Mouse (Mus musculus): ENCODE data around the gene Enox1. TPM values are rescaled to one million over a fixed set of nuclear protein-coding genes. Genes with fewer than 3 reads are reported as not detected.

The Enox1 gene
- polyA plus RNA-seq, 1 experiment from 2014 or later = 40.3 TPM

DNA sequence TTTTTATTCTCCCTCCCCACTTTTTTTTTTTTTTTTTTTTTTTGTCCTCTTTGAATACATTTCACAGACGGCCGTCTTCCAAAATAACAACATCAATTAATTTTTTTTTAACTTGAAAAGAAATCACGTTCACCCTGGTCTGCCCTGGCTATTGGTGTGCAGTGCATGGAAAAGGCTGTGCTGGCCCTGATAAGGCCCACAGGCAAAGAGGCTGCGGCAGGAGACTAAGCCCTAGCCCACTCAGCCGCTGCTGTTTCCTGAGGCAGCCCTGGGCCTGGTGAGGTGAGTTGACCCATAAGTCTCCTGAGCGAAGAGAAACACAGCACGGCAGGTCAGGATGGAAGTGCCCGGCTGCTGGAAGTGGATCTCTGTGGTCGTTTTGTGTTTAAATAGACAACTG, 349.8 kb downstream of the Enox1 start:
- no peak overlapping the region for H3K9ac ChIP-seq
- no peak overlapping the region for H3K4me3 ChIP-seq
- H3K27ac ChIP-seq = peak overlapping the region; percentile 63; the same call in 1 of the 2 replicates
- 0 out of 2 replicates have a peak, but pooled peaks have one; percentile 41 for ATAC-seq
- H3K36me3 ChIP-seq (ENCODE audit: poor library complexity, severe bottlenecking) = 0 out of 2 replicates have a peak, but pooled peaks cover 10% of the 10 kb centered on the region
- no peak overlapping the region for H3K4me2 ChIP-seq
- H3K9me3 ChIP-seq (replicated peaks) = no peaks in the 10 kb centered on the region
- H3K27me3 ChIP-seq = no peaks in the 10 kb centered on the region
- peaks cover 16% of the 10 kb centered on the region for H3K4me1 ChIP-seq
- WGBS = 40% methylated on average over 9 of the region's 9 CpGs

DNA sequence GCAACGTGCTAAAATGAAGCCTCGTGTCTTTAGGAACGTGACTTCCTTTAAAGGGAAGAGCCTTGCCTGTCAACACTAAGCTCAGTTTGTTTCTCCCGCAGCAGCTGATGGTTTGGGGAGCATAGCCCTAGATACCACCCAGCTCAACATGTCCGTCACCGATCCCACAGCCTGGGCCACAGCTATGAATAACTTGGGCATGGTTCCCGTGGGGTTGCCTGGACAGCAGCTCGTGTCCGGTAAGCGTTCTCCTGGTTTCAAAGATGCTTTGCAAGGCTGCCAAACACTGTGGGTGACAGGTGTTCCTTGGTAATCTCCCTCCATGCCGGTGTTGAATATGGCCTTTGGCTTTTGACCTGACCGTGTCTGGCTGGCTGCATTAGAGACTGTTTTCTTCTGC, 351.5 kb downstream of the Enox1 start:
- peaks cover 16% of the 10 kb centered on the region for H3K4me1 ChIP-seq
- no peak overlapping the region for H3K9ac ChIP-seq
- peaks cover under 1% of the 10 kb centered on the region; the same call in 1 of the 2 replicates for H3K9me3 ChIP-seq (replicated peaks)
- no peak for ATAC-seq
- H3K27me3 ChIP-seq = no peaks in the 10 kb centered on the region
- H3K4me3 ChIP-seq = no peak overlapping the region
- H3K27ac ChIP-seq = no peak overlapping the region
- H3K36me3 ChIP-seq (ENCODE audit: poor library complexity, severe bottlenecking) = peaks cover 11% of the 10 kb centered on the region; the same call in 1 of the 2 replicates
- no peak overlapping the region for H3K4me2 ChIP-seq
- 92% methylated on average over 12 of the region's 12 CpGs for WGBS

DNA sequence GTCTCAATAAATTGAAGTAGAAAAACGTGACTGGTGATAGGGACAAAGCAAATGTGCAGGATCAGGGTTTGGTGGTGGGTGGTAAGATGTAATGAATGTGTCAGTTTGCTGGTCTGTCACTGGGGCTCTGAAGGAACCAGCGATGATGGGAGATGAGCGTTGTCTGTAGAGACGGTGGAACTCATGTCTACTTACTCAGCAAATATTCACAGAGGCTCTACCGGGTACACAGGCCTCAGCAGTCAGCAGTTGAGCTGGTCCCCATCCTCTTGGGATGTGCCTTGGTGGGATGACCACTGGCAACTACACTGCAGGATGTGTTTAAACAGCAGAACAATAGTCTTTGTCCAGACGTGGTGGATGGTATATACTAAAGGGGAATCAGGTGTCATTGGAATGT, 352.5 kb downstream of the Enox1 start:
- no peak for ATAC-seq
- Histone ChIP-seq H3K27ac (no peak overlapping the region), H3K27me3 (no peaks in the 10 kb centered on the region), H3K9me3 (replicated peaks) (peaks cover 4% of the 10 kb centered on the region; the same call in 1 of the 2 replicates), H3K4me2 (no peak overlapping the region), H3K4me3 (no peak overlapping the region), H3K9ac (no peak overlapping the region), H3K36me3 (ENCODE audit: poor library complexity, severe bottlenecking) (peaks cover 14% of the 10 kb centered on the region; the same call in 1 of the 2 replicates), H3K4me1 (peaks cover 16% of the 10 kb centered on the region)
- 84% methylated on average over 6 of the region's 6 CpGs for WGBS

DNA sequence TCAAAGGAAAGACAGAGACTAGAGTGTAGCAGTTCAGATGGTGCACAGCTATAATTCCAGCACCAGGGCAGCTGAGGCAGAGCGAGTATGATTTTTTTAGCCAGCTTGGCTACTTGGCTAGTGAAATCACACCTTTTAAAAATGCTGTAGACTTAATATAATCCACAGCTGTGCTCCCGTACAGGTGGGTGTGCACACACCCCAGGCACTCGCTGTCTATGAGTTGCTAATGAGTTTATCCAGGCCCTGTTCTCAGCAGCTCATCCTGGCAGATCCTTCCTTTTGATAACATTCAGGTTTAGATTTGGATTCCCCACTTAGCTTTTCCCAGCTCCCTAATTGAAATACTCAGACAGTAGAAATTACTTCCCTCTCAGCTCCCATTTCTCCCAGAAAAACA, 353.4 kb downstream of the Enox1 start:
- Histone ChIP-seq H3K27me3 (no peaks in the 10 kb centered on the region), H3K27ac (no peak overlapping the region; the same call in 1 of the 2 replicates), H3K4me1 (peaks cover 12% of the 10 kb centered on the region), H3K9ac (no peak overlapping the region), H3K4me3 (no peak overlapping the region), H3K36me3 (ENCODE audit: poor library complexity, severe bottlenecking) (peaks cover 14% of the 10 kb centered on the region; the same call in 1 of the 2 replicates), H3K9me3 (replicated peaks) (peaks cover 4% of the 10 kb centered on the region; the same call in 1 of the 2 replicates), H3K4me2 (no peak overlapping the region)
- 78% methylated on average over 3 of the region's 3 CpGs for WGBS
- ATAC-seq = no peak

DNA sequence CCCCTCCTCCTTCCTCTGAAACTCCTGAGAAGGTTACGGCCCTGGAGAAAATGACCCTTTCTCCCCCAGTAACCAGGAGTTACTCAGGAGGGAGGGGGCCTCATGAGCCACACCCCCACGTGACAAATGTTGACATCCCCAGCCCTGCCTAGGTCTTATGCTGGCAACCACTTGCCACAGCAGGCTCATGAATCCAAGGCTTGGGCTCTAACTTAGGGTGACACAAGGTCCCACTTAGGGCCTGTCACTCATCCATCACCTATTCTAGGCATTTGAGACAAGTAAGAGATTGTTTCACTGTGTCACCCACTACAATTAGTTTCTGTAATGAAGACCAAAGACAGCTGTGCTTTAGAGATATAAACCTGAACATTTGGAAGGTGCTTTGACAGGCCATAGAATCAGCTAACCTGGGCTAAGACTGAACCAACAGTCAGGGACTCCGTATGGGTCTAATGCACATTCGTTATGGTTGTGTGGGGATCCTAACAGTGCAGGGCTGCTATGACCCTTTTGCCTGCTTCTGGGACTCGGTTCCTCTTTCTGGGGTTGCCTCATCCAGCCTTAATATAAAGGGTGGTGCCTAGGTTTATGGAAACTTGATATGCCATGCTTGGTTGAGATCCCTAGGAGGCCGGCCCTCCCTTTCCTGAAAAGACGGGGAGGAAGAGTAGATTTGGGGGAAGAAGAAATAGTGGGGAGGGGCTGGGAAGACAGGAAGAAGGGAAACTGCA, 354.7 kb downstream of the Enox1 start:
- Histone ChIP-seq H3K4me2 (no peak overlapping the region), H3K27me3 (no peaks in the 10 kb centered on the region), H3K9ac (no peak overlapping the region), H3K27ac (no peak overlapping the region), H3K4me3 (no peak overlapping the region), H3K9me3 (replicated peaks) (peaks cover 4% of the 10 kb centered on the region; the same call in 1 of the 2 replicates), H3K36me3 (ENCODE audit: poor library complexity, severe bottlenecking) (peaks cover 14% of the 10 kb centered on the region; the same call in 1 of the 2 replicates), H3K4me1 (peaks cover 5% of the 10 kb centered on the region; the same call in 1 of the 2 replicates)
- ATAC-seq = no peak
- WGBS = 91% methylated on average over 7 of the region's 7 CpGs

DNA sequence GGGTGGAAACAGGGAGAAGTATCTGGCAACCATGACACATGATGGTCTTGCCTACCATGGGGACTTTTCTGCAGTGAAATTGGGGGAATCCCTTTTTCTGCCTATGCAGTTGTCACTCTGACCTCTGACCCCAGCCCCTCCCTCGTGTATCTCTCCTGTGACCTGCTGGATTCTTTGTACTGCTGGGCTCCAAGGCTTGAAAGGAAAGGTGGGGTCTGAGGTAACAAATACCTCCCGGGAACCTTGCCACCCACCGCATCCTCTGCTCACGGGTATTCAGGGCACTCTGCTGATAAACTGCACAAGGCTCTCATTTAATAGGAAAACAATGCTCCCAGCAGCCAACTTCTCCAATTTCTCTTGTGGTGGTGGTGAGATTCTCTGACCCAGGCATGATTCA, 361.5 kb downstream of the Enox1 start:
- Histone ChIP-seq H3K4me2 (no peak overlapping the region), H3K36me3 (ENCODE audit: poor library complexity, severe bottlenecking) (peaks cover 3% of the 10 kb centered on the region; the same call in 1 of the 2 replicates), H3K27me3 (no peaks in the 10 kb centered on the region), H3K4me1 (no peaks in the 10 kb centered on the region), H3K4me3 (no peak overlapping the region), H3K27ac (no peak overlapping the region), H3K9ac (no peak overlapping the region), H3K9me3 (replicated peaks) (peaks cover 4% of the 10 kb centered on the region; the same call in 1 of the 2 replicates)
- no peak for ATAC-seq
- WGBS = 67% methylated on average over 4 of the region's 4 CpGs

DNA sequence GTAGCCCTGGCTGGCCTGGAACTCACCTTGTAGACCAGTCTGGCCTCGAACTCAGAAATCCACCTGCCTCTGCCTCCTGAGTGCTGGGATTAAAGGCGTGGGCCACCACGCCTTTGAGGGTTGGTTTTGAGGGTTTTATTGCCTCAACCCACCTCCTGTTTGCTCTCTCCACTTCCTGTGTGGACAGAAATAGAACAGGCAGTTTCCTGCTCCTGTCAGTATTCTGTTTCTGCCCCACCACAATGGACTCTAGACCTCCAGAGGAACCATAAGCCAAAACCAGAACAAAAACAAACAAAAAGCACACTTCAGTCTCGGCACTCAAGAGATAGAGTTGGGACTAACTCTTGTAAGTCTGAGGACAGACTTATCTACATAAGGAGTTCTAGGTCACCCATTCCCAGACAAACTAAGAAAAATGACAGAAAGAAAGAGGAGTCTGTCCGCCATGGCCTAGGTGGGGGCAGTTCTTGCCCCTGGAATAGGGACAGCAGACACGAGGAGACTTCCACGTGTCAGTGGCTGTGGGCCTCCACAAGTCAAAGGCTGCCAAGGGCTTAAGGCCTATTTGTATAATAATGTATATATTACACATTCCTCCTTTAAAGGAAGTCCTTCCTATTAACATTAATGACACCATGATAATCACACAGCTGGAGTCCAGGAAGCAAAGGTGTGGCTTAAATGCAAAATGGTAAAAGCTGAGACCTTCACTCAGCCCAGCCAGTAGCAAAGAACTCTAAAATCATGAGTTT, 362.6 kb downstream of the Enox1 start:
- no peak overlapping the region for H3K4me3 ChIP-seq
- ATAC-seq = no peak
- no peak overlapping the region for H3K27ac ChIP-seq
- H3K4me1 ChIP-seq = no peaks in the 10 kb centered on the region
- no peaks in the 10 kb centered on the region for H3K27me3 ChIP-seq
- H3K36me3 ChIP-seq (ENCODE audit: poor library complexity, severe bottlenecking) = no peaks in the 10 kb centered on the region
- H3K9me3 ChIP-seq (replicated peaks) = no peaks in the 10 kb centered on the region
- H3K4me2 ChIP-seq = no peak overlapping the region
- 76% methylated on average over 7 of the region's 7 CpGs for WGBS
- H3K9ac ChIP-seq = no peak overlapping the region

DNA sequence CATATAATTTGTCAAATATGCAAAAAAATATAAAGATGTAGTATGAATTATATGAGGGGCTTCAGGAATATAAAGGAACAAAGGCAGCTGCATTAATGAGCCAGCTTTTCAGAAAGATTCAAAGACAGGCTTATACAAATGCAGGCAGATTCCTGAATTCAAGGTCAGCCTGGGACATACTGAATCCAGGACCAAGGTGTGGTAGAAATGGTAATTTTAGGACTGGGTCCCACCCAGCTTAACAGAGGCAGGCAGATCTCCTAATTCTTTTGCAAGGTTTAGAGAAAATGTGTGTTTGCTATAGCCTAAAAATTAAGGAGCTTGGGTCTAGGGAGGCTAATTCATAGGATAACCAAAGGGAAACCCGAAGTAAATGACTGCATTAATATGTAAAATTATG, 363.1 kb downstream of the Enox1 start:
- no peak overlapping the region for H3K9ac ChIP-seq
- ATAC-seq = no peak
- H3K9me3 ChIP-seq (replicated peaks) = no peaks in the 10 kb centered on the region
- 79% methylated on average over 1 of the region's 1 CpGs for WGBS
- no peaks in the 10 kb centered on the region for H3K36me3 ChIP-seq (ENCODE audit: poor library complexity, severe bottlenecking)
- no peak overlapping the region for H3K27ac ChIP-seq
- no peaks in the 10 kb centered on the region for H3K27me3 ChIP-seq
- H3K4me3 ChIP-seq = no peak overlapping the region
- no peak overlapping the region for H3K4me2 ChIP-seq
- H3K4me1 ChIP-seq = no peaks in the 10 kb centered on the region

DNA sequence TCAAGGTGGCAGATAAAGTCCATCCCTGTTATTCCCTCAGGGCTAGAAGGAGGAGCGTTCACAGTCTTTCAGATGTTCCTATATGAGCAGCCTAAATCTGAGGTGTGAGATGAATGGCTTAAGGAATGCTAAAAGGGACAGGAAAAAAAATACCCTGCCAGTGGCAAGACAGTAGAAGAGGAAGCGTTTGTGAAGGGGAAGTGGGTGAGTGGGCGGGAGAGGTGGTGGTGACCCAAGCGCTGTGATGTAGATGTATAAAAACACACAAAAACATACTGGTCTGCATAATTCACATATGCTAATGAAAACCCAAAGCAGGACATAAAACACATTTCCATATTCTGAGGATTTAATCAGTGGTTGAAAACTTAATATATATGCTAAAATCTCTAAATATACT, 367.7 kb downstream of the Enox1 start:
- no peak for ATAC-seq
- Histone ChIP-seq H3K9ac (no peak overlapping the region), H3K36me3 (ENCODE audit: poor library complexity, severe bottlenecking) (no peaks in the 10 kb centered on the region), H3K4me1 (0 out of 2 replicates have a peak, but pooled peaks cover 5% of the 10 kb centered on the region), H3K4me2 (no peak overlapping the region), H3K9me3 (replicated peaks) (no peaks in the 10 kb centered on the region), H3K4me3 (no peak overlapping the region), H3K27ac (no peak overlapping the region), H3K27me3 (no peaks in the 10 kb centered on the region)
- 84% methylated on average over 4 of the region's 4 CpGs for WGBS

DNA sequence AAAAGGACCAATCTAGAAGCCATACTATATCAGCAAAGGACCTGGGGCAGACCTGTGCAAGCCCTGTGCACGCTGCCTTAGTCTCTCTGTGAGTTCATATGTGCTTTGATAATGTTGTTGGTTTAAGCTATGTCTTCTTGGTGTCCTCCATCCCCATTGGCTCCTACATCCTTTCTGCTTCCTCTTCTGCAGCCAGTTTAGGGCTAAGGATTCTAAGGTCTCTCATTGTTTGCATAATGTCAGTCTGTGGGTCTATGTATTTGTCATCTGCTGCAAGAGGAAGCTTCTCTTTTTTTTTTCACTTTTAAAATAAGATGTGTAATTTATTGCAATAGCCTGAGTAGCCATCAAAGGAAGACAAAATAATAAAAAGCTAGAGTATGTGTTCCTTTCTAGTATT, 369.7 kb downstream of the Enox1 start:
- H3K9me3 ChIP-seq (replicated peaks) = no peaks in the 10 kb centered on the region
- no peaks in the 10 kb centered on the region for H3K27me3 ChIP-seq
- WGBS = 96% methylated on average over 1 of the region's 1 CpGs
- H3K36me3 ChIP-seq (ENCODE audit: poor library complexity, severe bottlenecking) = no peaks in the 10 kb centered on the region
- no peak overlapping the region for H3K9ac ChIP-seq
- ATAC-seq = no peak
- no peak overlapping the region for H3K27ac ChIP-seq
- H3K4me2 ChIP-seq = no peak overlapping the region
- H3K4me1 ChIP-seq = 0 out of 2 replicates have a peak, but pooled peaks cover 5% of the 10 kb centered on the region
- H3K4me3 ChIP-seq = no peak overlapping the region

DNA sequence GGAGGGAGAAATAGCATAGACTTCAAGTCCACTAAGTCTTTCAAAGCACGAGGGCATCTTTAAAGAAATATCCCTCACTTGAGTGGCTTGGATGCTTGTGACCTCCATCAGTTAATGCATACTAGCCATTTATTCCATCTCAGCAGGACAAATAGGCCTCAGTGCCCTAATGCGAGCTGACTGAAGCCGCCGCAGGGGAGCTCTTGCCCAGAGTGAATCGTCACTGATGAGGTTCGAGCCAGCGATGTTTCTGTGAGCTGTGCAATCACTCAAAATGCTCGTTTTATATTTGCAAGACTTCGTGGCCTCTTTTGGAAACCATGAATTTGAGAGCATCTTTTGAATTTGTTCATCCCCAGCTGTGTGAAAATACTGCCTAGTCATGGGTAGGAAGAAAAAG, 372.6 kb downstream of the Enox1 start:
- no peak for ATAC-seq
- Histone ChIP-seq H3K36me3 (ENCODE audit: poor library complexity, severe bottlenecking) (no peaks in the 10 kb centered on the region), H3K9ac (no peak overlapping the region), H3K4me3 (no peak overlapping the region), H3K27ac (no peak overlapping the region), H3K4me2 (no peak overlapping the region), H3K27me3 (no peaks in the 10 kb centered on the region), H3K4me1 (0 out of 2 replicates have a peak, but pooled peaks cover 5% of the 10 kb centered on the region), H3K9me3 (replicated peaks) (no peaks in the 10 kb centered on the region)
- WGBS = 55% methylated on average over 9 of the region's 9 CpGs

DNA sequence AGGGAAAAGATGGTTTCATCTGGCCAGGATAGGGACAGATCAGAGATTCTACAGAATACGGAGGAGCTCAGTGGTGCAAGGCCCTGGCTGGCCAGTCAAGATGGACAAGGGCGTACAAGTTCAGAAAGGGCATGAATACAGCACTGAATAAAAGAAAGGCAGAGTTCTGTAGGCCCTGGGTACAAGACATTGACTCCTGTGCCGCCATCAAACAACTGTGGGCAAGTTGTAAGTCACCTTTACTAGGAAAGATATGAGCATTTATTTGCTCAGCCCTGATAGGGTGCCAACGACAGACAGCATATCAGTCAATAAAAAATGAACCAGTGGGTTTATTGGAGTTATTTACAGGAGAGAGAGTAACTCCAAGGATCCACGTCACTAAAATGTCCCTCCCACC, 373.1 kb downstream of the Enox1 start:
- H3K4me3 ChIP-seq = no peak overlapping the region
- no peak for ATAC-seq
- no peaks in the 10 kb centered on the region for H3K27me3 ChIP-seq
- no peaks in the 10 kb centered on the region for H3K36me3 ChIP-seq (ENCODE audit: poor library complexity, severe bottlenecking)
- no peak overlapping the region for H3K9ac ChIP-seq
- H3K27ac ChIP-seq = no peak overlapping the region
- no peak overlapping the region for H3K4me2 ChIP-seq
- WGBS = 91% methylated on average over 5 of the region's 5 CpGs
- H3K4me1 ChIP-seq = 0 out of 2 replicates have a peak, but pooled peaks cover 5% of the 10 kb centered on the region
- H3K9me3 ChIP-seq (replicated peaks) = no peaks in the 10 kb centered on the region

Measured in forebrain, embryonic 13.5 days (tissue).